Comparison of ENCODE assay signal across 18 mouse cellular contexts in genomic region chr6:145372066-145372465, GRCm38 (mm10).
A peak's percentile ranks its signal among the peaks of the same experiment; 100 is the strongest.
DNase-seq lines count a peak whose midpoint lies in the region; ATAC-seq and TF ChIP-seq lines count a peak whose summit lies in the region.
"Had no signal": no experiment of that assay in that cellular context is flagged by ENCODE, and none has a peak within 500 bp of the region (broad histone marks: within the 10 kb centered on the region; RNA-seq: fewer than 3 reads in every experiment).

No protein-coding gene starts in this region.

- 0 out of 2 replicates have a peak, but pooled peaks have one; percentile 14 for TF ChIP-seq CTCF in hindbrain, postnatal 0 days (IDR thresholded peaks at IDR 0.05; ENCODE audit: low read depth)
- peak; percentile 54 for TF ChIP-seq CTCF in stomach, postnatal 0 days (IDR thresholded peaks at IDR 0.05; ENCODE audit: low read depth)

- no peaks in the 10 kb centered on the region for H3K9me3 ChIP-seq in hindbrain, postnatal 0 days (ENCODE audit: low read length)
- no peaks in the 10 kb centered on the region for H3K9me3 ChIP-seq in hindbrain, embryonic 16.5 days (ENCODE audit: control insufficient read depth, low read length)
- no peaks in the 10 kb centered on the region for H3K9me3 ChIP-seq in stomach, postnatal 0 days (ENCODE audit: control insufficient read depth, low read length)
- H3K9me3 ChIP-seq in kidney, embryonic 14.5 days (ENCODE audit: control insufficient read depth, low read length), result no peaks in the 10 kb centered on the region
- H3K9me3 ChIP-seq: forebrain, embryonic 13.5 days; stomach, embryonic 15.5 days had no signal

- no peak overlapping the region for H3K4me2 ChIP-seq in hindbrain, postnatal 0 days (ENCODE audit: low read depth, low read length)
- H3K4me2 ChIP-seq in hindbrain, embryonic 16.5 days (ENCODE audit: low read length), result no peak overlapping the region
- H3K4me2 ChIP-seq in stomach, postnatal 0 days (replicated peaks; ENCODE audit: low read depth), result no peak overlapping the region
- no peak overlapping the region for H3K4me2 ChIP-seq in kidney, embryonic 14.5 days (replicated peaks; ENCODE audit: low read depth, low read length)
- H3K4me2 ChIP-seq: forebrain, embryonic 13.5 days; heart, embryonic 11.5 days; stomach, embryonic 15.5 days had no signal

- ATAC-seq in hindbrain, postnatal 0 days, result no peak
- no peak for ATAC-seq in hindbrain, embryonic 16.5 days
- ATAC-seq in common myeloid progenitor, adult 5-6 weeks (replicated peaks; ENCODE audit: low read depth, poor library complexity, severe bottlenecking), result 0 out of 2 replicates have a peak, but pooled peaks have one; percentile 37
- no peak for ATAC-seq in stomach, postnatal 0 days (ENCODE audit: low FRiP score, low TSS enrichment)
- no peak for ATAC-seq in kidney, embryonic 14.5 days (ENCODE audit: low FRiP score, low TSS enrichment)
- ATAC-seq: forebrain, embryonic 13.5 days; inflammation-experienced regulatory T-cells, adult 6 months had no signal

- no peaks in the 10 kb centered on the region for H3K27me3 ChIP-seq in hindbrain, postnatal 0 days (ENCODE audit: insufficient read depth, low read length)
- no peaks in the 10 kb centered on the region for H3K27me3 ChIP-seq in hindbrain, embryonic 16.5 days (replicated peaks; ENCODE audit: control insufficient read depth, insufficient read depth, low read length)
- H3K27me3 ChIP-seq in stomach, postnatal 0 days (ENCODE audit: control insufficient read depth, insufficient read depth, low read length), result no peaks in the 10 kb centered on the region
- H3K27me3 ChIP-seq in kidney, embryonic 14.5 days (ENCODE audit: control insufficient read depth, insufficient read depth, low read length), result no peaks in the 10 kb centered on the region
- H3K27me3 ChIP-seq: forebrain, embryonic 13.5 days; stomach, embryonic 15.5 days had no signal

- H3K9ac ChIP-seq in hindbrain, postnatal 0 days (replicated peaks; ENCODE audit: low read length), result no peak overlapping the region
- H3K9ac ChIP-seq in hindbrain, embryonic 16.5 days (ENCODE audit: low read depth, low read length), result no peak overlapping the region
- H3K9ac ChIP-seq in stomach, postnatal 0 days (ENCODE audit: low read length), result no peak overlapping the region
- H3K9ac ChIP-seq in kidney, embryonic 14.5 days (ENCODE audit: low read depth, low read length), result no peak overlapping the region
- H3K9ac ChIP-seq: forebrain, embryonic 13.5 days; stomach, embryonic 15.5 days had no signal

- WGBS in hindbrain, postnatal 0 days, result 62% methylated on average over 2 of the region's 2 CpGs
- 51% methylated on average over 2 of the region's 2 CpGs for WGBS in hindbrain, embryonic 16.5 days
- 34% methylated on average over 2 of the region's 2 CpGs for WGBS in stomach, postnatal 0 days
- 45% methylated on average over 2 of the region's 2 CpGs for WGBS in kidney, embryonic 14.5 days

- no peak for DNase-seq in hindbrain, postnatal 0 days (ENCODE audit: low spot score)
- peak; percentile 35 for DNase-seq in thymus, postnatal 4 days
- no peak for DNase-seq in thymus, postnatal 10 days (ENCODE audit: low spot score in 2 of 2)
- no peak for DNase-seq in stomach, postnatal 0 days (ENCODE audit: low spot score)
- no peak for DNase-seq in cerebellum, adult 11-12 months
- DNase-seq: cerebellum, adult 18-20 months; embryo, embryonic 11 days; gastrocnemius, postnatal 10 days; heart, postnatal 36 days; kidney, postnatal 36 days; liver had no signal

- H3K4me1 ChIP-seq in hindbrain, postnatal 0 days (ENCODE audit: insufficient read depth, low read length), result 0 out of 2 replicates have a peak, but pooled peaks cover 3% of the 10 kb centered on the region
- no peaks in the 10 kb centered on the region; the same call in 1 of the 2 replicates for H3K4me1 ChIP-seq in hindbrain, embryonic 16.5 days (ENCODE audit: control insufficient read depth, insufficient read depth, low read depth, low read length)
- H3K4me1 ChIP-seq in stomach, postnatal 0 days (replicated peaks; ENCODE audit: control insufficient read depth, insufficient read depth), result no peaks in the 10 kb centered on the region
- peaks cover 5% of the 10 kb centered on the region; the same call in 1 of the 2 replicates for H3K4me1 ChIP-seq in kidney, embryonic 14.5 days (ENCODE audit: control insufficient read depth, insufficient read depth, low read length)
- H3K4me1 ChIP-seq: forebrain, embryonic 13.5 days; stomach, embryonic 15.5 days had no signal

- no peak overlapping the region for H3K4me3 ChIP-seq in hindbrain, postnatal 0 days (ENCODE audit: low read length)
- H3K4me3 ChIP-seq in hindbrain, embryonic 16.5 days (ENCODE audit: low read length), result no peak overlapping the region
- no peak overlapping the region for H3K4me3 ChIP-seq in stomach, postnatal 0 days (ENCODE audit: low read depth, low read length)
- no peak overlapping the region for H3K4me3 ChIP-seq in kidney, embryonic 14.5 days (ENCODE audit: low read length)
- H3K4me3 ChIP-seq: forebrain, embryonic 13.5 days; stomach, embryonic 15.5 days had no signal

- H3K36me3 ChIP-seq in hindbrain, postnatal 0 days (ENCODE audit: insufficient read depth, low read length), result no peaks in the 10 kb centered on the region
- H3K36me3 ChIP-seq in hindbrain, embryonic 16.5 days (ENCODE audit: control insufficient read depth, insufficient read depth, low read length), result no peaks in the 10 kb centered on the region
- H3K36me3 ChIP-seq in stomach, postnatal 0 days (ENCODE audit: control insufficient read depth, insufficient read depth, low read length), result no peaks in the 10 kb centered on the region
- no peaks in the 10 kb centered on the region for H3K36me3 ChIP-seq in kidney, embryonic 14.5 days (ENCODE audit: control insufficient read depth, insufficient read depth, low read length)
- H3K36me3 ChIP-seq: stomach, embryonic 15.5 days had no signal

- TF ChIP-seq EP300 in stomach, postnatal 0 days (optimal IDR thresholded peaks at IDR 0.05), result no peak

- H3K27ac ChIP-seq in hindbrain, postnatal 0 days, result no peak overlapping the region
- no peak overlapping the region for H3K27ac ChIP-seq in hindbrain, embryonic 16.5 days (ENCODE audit: low read depth, low read length)
- no peak overlapping the region for H3K27ac ChIP-seq in stomach, postnatal 0 days (replicated peaks)
- H3K27ac ChIP-seq in kidney, embryonic 14.5 days (ENCODE audit: low read depth, low read length), result no peak overlapping the region
- H3K27ac ChIP-seq: forebrain, embryonic 13.5 days; stomach, embryonic 15.5 days had no signal
